Mouse (Mus musculus): ENCODE results near the gene Dynlt1b.
"Not testable (repeated sequence)": the region's sequence is repeated elsewhere in the genome, so short reads cannot be mapped to it uniquely, and the experiment has no call there.

- TF ChIP-seq EP300 (optimal IDR thresholded peaks at IDR 0.05); CTCF (IDR thresholded peaks at IDR 0.05; ENCODE audit: low read depth): not testable (repeated sequence)
Measured at GRCm38 (mm10) chr17:6389463-6389862, 40.4 kb upstream of the Dynlt1b start.
